Mouse (Mus musculus): Measurements from ENCODE around the gene Cldn19.

Cldn19 gene

DNA sequence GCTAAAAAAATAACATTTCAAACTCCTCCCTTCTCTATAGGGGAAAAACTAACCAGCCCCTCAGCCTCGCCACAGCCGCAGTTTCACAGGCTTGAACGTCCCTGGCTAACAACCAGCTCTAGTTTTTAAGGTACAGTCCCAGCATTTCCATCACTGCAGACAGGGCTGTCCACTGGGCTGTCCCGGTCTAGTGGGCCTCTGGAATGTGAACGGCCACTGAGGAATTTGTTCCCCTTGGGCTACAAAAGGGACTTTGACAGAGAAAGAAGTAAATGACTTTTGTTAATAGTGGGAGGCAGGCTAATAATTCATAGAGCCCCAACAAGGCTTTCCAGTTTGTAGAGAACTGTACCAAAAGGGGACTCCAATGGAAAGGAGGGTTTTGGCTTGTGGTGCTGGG lies 50.2 kb downstream of the Cldn19 start:
- DNase-seq: no peak
